Mouse (Mus musculus): ENCODE measurements around the gene Dclre1a.

DNA sequence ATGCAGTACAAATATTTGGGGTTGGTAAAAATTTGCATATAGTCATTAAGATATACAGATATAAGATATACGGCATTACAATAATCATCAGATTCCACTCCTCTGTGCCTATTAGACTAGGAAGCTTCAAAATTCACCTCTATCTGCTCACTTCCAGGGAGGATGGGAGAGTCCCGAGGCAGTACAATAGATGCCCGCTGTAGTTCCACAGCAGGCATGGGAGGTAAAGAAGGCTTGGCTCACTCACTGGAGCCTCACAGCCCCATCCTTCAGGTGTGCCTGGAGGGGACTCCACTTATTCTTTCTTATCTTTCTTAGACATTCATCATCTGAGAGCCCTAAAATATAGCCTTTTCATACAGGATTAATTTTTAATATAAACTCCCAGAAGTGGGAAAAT lies 13.7 kb downstream of the Dclre1a start:
- TF ChIP-seq CTCF (IDR thresholded peaks at IDR 0.05; ENCODE audit: borderline replicate concordance, insufficient read depth, low read depth, low read length) (no peak), POLR2A (IDR thresholded peaks at IDR 0.05; ENCODE audit: borderline replicate concordance, insufficient read depth, low read length) (no peak)

Measured in cerebellum, adult 2 months (tissue).